24 mouse cellular contexts compared by ENCODE assay signal in genomic region chr13:68828441-68828840, GRCm38 (mm10).
DNase-seq lines count a peak whose midpoint lies in the region; ATAC-seq and TF ChIP-seq lines count a peak whose summit lies in the region.
"Had no signal": no experiment of that assay in that cellular context is flagged by ENCODE, and none has a peak within 500 bp of the region (broad histone marks: within the 10 kb centered on the region; RNA-seq: fewer than 3 reads in every experiment).

No protein-coding gene starts in this region.

- H3K4me2 ChIP-seq in hindbrain, embryonic 14.5 days (replicated peaks): no peak overlapping the region
- no peak overlapping the region for H3K4me2 ChIP-seq in hindbrain, embryonic 13.5 days
- H3K4me2 ChIP-seq in kidney, embryonic 15.5 days: no peak overlapping the region
- no peak overlapping the region for H3K4me2 ChIP-seq in kidney, postnatal 0 days (ENCODE audit: low read length)
- H3K4me2 ChIP-seq: embryonic facial prominence, embryonic 12.5 days; forebrain, embryonic 13.5 days; forebrain, embryonic 15.5 days had no signal

- H3K4me1 ChIP-seq in hindbrain, embryonic 14.5 days (replicated peaks; ENCODE audit: control insufficient read depth, insufficient read depth, low read length): 0 out of 2 replicates have a peak, but pooled peaks cover 3% of the 10 kb centered on the region
- H3K4me1 ChIP-seq in hindbrain, embryonic 13.5 days (replicated peaks): 0 out of 2 replicates have a peak, but pooled peaks cover 4% of the 10 kb centered on the region
- peaks cover 7% of the 10 kb centered on the region; the same call in 1 of the 2 replicates for H3K4me1 ChIP-seq in kidney, embryonic 15.5 days
- H3K4me1 ChIP-seq in kidney, postnatal 0 days (replicated peaks; ENCODE audit: insufficient read depth, low read length): no peaks in the 10 kb centered on the region
- H3K4me1 ChIP-seq: embryonic facial prominence, embryonic 10.5 days; embryonic facial prominence, embryonic 12.5 days; forebrain, embryonic 13.5 days; forebrain, embryonic 15.5 days had no signal

- no peak for DNase-seq in hindbrain, embryonic 14.5 days (ENCODE audit: low spot score)
- DNase-seq in kidney, adult 9 months: no peak
- peak; percentile 45 for DNase-seq in kidney, postnatal 0 days (ENCODE audit: low spot score)
- DNase-seq in kidney, adult 18-20 months: no peak
- DNase-seq: adrenal gland, adult 8-10 months; adrenal gland, postnatal 14 days; adrenal gland, postnatal 36 days; B cell, adult 2 months; cerebellum, adult 11-12 months; cerebellum, adult 2 months; cerebellum, adult 9-10 months; cerebellum, postnatal 10 days; cerebellum, postnatal 25 days had no signal

- no peak overlapping the region for H3K27ac ChIP-seq in hindbrain, embryonic 14.5 days
- no peak overlapping the region for H3K27ac ChIP-seq in hindbrain, embryonic 13.5 days
- peak overlapping the region; percentile 23; the same call in 1 of the 2 replicates for H3K27ac ChIP-seq in kidney, embryonic 15.5 days
- no peak overlapping the region for H3K27ac ChIP-seq in kidney, postnatal 0 days
- H3K27ac ChIP-seq: embryonic facial prominence, embryonic 10.5 days; embryonic facial prominence, embryonic 12.5 days; forebrain, embryonic 13.5 days; forebrain, embryonic 15.5 days had no signal

- H3K9me3 ChIP-seq in hindbrain, embryonic 14.5 days (ENCODE audit: control insufficient read depth, low read length): no peaks in the 10 kb centered on the region
- no peaks in the 10 kb centered on the region for H3K9me3 ChIP-seq in hindbrain, embryonic 13.5 days
- no peaks in the 10 kb centered on the region; the same call in 1 of the 2 replicates for H3K9me3 ChIP-seq in kidney, embryonic 15.5 days (replicated peaks)
- H3K9me3 ChIP-seq in kidney, postnatal 0 days (replicated peaks; ENCODE audit: low read length): no peaks in the 10 kb centered on the region
- H3K9me3 ChIP-seq: embryonic facial prominence, embryonic 10.5 days; embryonic facial prominence, embryonic 12.5 days; forebrain, embryonic 13.5 days; forebrain, embryonic 15.5 days had no signal

- no peak for TF ChIP-seq CTCF in kidney, postnatal 0 days (IDR thresholded peaks at IDR 0.05; ENCODE audit: low read depth)

- no peak overlapping the region for H3K9ac ChIP-seq in hindbrain, embryonic 14.5 days
- no peak overlapping the region for H3K9ac ChIP-seq in hindbrain, embryonic 13.5 days
- H3K9ac ChIP-seq in kidney, embryonic 15.5 days: no peak overlapping the region
- H3K9ac ChIP-seq in kidney, postnatal 0 days (ENCODE audit: low read depth, low read length): no peak overlapping the region
- H3K9ac ChIP-seq: embryonic facial prominence, embryonic 12.5 days; forebrain, embryonic 13.5 days; forebrain, embryonic 15.5 days had no signal

- no peak overlapping the region for H3K4me3 ChIP-seq in hindbrain, embryonic 14.5 days (replicated peaks; ENCODE audit: low read length)
- no peak overlapping the region for H3K4me3 ChIP-seq in hindbrain, embryonic 13.5 days
- H3K4me3 ChIP-seq in kidney, embryonic 15.5 days (replicated peaks): no peak overlapping the region
- H3K4me3 ChIP-seq in kidney, postnatal 0 days (replicated peaks; ENCODE audit: low read depth, low read length): no peak overlapping the region
- H3K4me3 ChIP-seq: embryonic facial prominence, embryonic 10.5 days; embryonic facial prominence, embryonic 12.5 days; forebrain, embryonic 13.5 days; forebrain, embryonic 15.5 days had no signal

- WGBS in hindbrain, embryonic 14.5 days: 70% methylated on average over 4 of the region's 4 CpGs
- 67% methylated on average over 4 of the region's 4 CpGs for WGBS in hindbrain, embryonic 13.5 days
- WGBS in kidney, embryonic 15.5 days: 43% methylated on average over 4 of the region's 4 CpGs
- 49% methylated on average over 4 of the region's 4 CpGs for WGBS in kidney, postnatal 0 days

- no peaks in the 10 kb centered on the region for H3K36me3 ChIP-seq in hindbrain, embryonic 14.5 days (replicated peaks; ENCODE audit: control insufficient read depth, insufficient read depth)
- H3K36me3 ChIP-seq in hindbrain, embryonic 13.5 days: no peaks in the 10 kb centered on the region
- no peaks in the 10 kb centered on the region for H3K36me3 ChIP-seq in kidney, embryonic 15.5 days
- no peaks in the 10 kb centered on the region for H3K36me3 ChIP-seq in kidney, postnatal 0 days (ENCODE audit: insufficient read depth, low read length)
- H3K36me3 ChIP-seq: embryonic facial prominence, embryonic 10.5 days; embryonic facial prominence, embryonic 12.5 days; forebrain, embryonic 15.5 days; G1E had no signal

- no peaks in the 10 kb centered on the region for H3K27me3 ChIP-seq in hindbrain, embryonic 14.5 days (ENCODE audit: control insufficient read depth, insufficient read depth, low read length)
- H3K27me3 ChIP-seq in hindbrain, embryonic 13.5 days: no peaks in the 10 kb centered on the region
- no peaks in the 10 kb centered on the region for H3K27me3 ChIP-seq in kidney, embryonic 15.5 days
- no peaks in the 10 kb centered on the region for H3K27me3 ChIP-seq in kidney, postnatal 0 days (ENCODE audit: insufficient read depth, low read length)
- H3K27me3 ChIP-seq: CH12.LX; embryonic facial prominence, embryonic 12.5 days; forebrain, embryonic 13.5 days; forebrain, embryonic 15.5 days; Patski had no signal

- ATAC-seq in hindbrain, embryonic 14.5 days (ENCODE audit: low FRiP score): peak; percentile 46; the same call in 1 of the 2 replicates
- no peak for ATAC-seq in hindbrain, embryonic 13.5 days (ENCODE audit: low FRiP score)
- peak; percentile 77 for ATAC-seq in kidney, embryonic 15.5 days (replicated peaks; ENCODE audit: low FRiP score)
- ATAC-seq in kidney, postnatal 0 days (replicated peaks; ENCODE audit: low FRiP score, low read depth): no peak
- ATAC-seq: activated CD4-positive, CD25-positive, alpha-beta regulatory T cell, adult 4 months; CD4-positive, CD25-positive, alpha-beta regulatory T cell, adult 4 months; forebrain, embryonic 13.5 days; forebrain, embryonic 15.5 days; Patski had no signal

Comparison
In these comparisons a context has a peak if more than half of its experiments do, and no peak if none do; other contexts are left out.
1. ATAC-seq: peak in hindbrain, embryonic 14.5 days (single experiment) and kidney, embryonic 15.5 days (single experiment); none in hindbrain, embryonic 13.5 days (single experiment) and kidney, postnatal 0 days (single experiment).